Comparison of ENCODE assay signal across 8 mouse cellular contexts in the genomic region with DNA sequence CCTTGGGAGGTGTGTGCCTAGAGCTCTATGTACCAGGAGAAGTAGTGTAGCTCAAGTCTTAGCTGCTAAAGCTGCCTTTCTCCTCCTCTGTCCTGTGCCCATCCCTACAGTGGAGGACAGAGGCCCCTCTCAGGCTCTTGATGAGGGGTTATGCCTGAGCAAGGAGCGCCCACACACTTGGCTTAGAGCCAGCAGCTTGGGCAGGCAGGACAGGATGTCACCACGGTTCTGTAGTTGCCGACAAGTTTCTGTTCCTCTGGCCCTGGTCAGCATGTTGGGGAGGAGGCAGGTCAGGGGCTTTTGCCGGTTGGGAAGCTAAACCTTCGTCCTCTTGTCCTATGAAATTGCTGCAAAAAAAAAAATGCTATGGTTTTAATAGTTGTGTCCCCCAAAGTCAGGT. TPM values are rescaled to one million over a fixed set of nuclear protein-coding genes. Genes with fewer than 3 reads are reported as not detected.
DNase-seq lines count a peak whose midpoint lies in the region; ATAC-seq lines count a peak whose summit lies in the region.

No protein-coding gene starts in this region.

- H3K9me3 ChIP-seq in hindbrain, embryonic 13.5 days = no peaks in the 10 kb centered on the region

- DNase-seq in frontal cortex, adult 2 months (ENCODE audit: extremely low spot score in 1 of 2, low spot score in 1 of 2) = peak; percentile 24 to 33
- no peak for DNase-seq in frontal cortex, postnatal 25 days (ENCODE audit: low spot score in 2 of 2)
- DNase-seq in right cerebral cortex, adult 18-20 months = peak; percentile 20
- DNase-seq in right cerebral cortex, postnatal 25 days = no peak
- peak; percentile 38 for DNase-seq in left cerebral cortex, postnatal 4 days
- peak; percentile 87 for DNase-seq in splenic B cell, adult 2 months (ENCODE audit: low read depth, low spot score)

- WGBS in hindbrain, embryonic 13.5 days = 76% methylated on average over 5 of the region's 5 CpGs

- H3K27ac ChIP-seq in hindbrain, embryonic 13.5 days = no peak overlapping the region

- no peaks in the 10 kb centered on the region for H3K27me3 ChIP-seq in splenic B cell, adult 2 months (ENCODE audit: control insufficient read depth, insufficient read depth, low read length, poor library complexity, severe bottlenecking)
- H3K27me3 ChIP-seq in hindbrain, embryonic 13.5 days = no peaks in the 10 kb centered on the region

- intact Hi-C loops in left cerebral cortex, postnatal 4 days (cut with DNase I) = no loop called here

- no peak overlapping the region for H3K9ac ChIP-seq in hindbrain, embryonic 13.5 days

- H3K4me1 ChIP-seq in hindbrain, embryonic 13.5 days (replicated peaks) = no peaks in the 10 kb centered on the region

- no peaks in the 10 kb centered on the region for H3K36me3 ChIP-seq in splenic B cell, adult 2 months (ENCODE audit: control insufficient read depth, insufficient read depth, low read length, poor library complexity, severe bottlenecking)
- H3K36me3 ChIP-seq in hindbrain, embryonic 13.5 days = no peaks in the 10 kb centered on the region

- ATAC-seq in cerebellum, adult (ENCODE audit: insufficient number of reproducible peaks, low FRiP score, low TSS enrichment) = no peak
- ATAC-seq in hindbrain, embryonic 13.5 days (ENCODE audit: low FRiP score) = no peak

- no peak overlapping the region for H3K4me2 ChIP-seq in hindbrain, embryonic 13.5 days

- H3K4me3 ChIP-seq in hindbrain, embryonic 13.5 days = no peak overlapping the region

RNA-seq across cellular contexts. Expression of a gene that starts 3.8 kb away (rescaled TPM):
- 0.08 TPM in 1 of 2 replicates, not detected in the other for polyA plus RNA-seq in frontal cortex, adult 2 months (2012; rRNA removed)
- total RNA-seq in left cerebral cortex, postnatal 4 days (2021) = not detected
- polyA plus RNA-seq in hindbrain, embryonic 13.5 days (2015; fragmentation: Nextera tagmentation; extraction: Ambion mirVana) = not detected in 2 replicates

RNA-seq across cellular contexts. Expression of a gene that starts 50.6 kb away (rescaled TPM):
- polyA plus RNA-seq in frontal cortex, adult 2 months (2012; rRNA removed) = 383 and 417 TPM in 2 replicates
- total RNA-seq in left cerebral cortex, postnatal 4 days (2021) = 100 to 1,000 TPM; 159 to 160 TPM
- 241 and 254 TPM in 2 replicates for polyA plus RNA-seq in hindbrain, embryonic 13.5 days (2015; fragmentation: Nextera tagmentation; extraction: Ambion mirVana)

Comparison
In these comparisons a context has a peak if more than half of its experiments do, and no peak if none do; other contexts are left out.
1. DNase-seq: peak in frontal cortex, adult 2 months (2 of 2), right cerebral cortex, adult 18-20 months (single experiment), left cerebral cortex, postnatal 4 days (single experiment) and splenic B cell, adult 2 months (single experiment); none in frontal cortex, postnatal 25 days (0 of 2) and right cerebral cortex, postnatal 25 days (single experiment).